Mouse (Mus musculus) thymus, postnatal 0 days (tissue): ENCODE data around the gene Ip6k1. TPM values are rescaled to one million over a fixed set of nuclear protein-coding genes. Genes with fewer than 3 reads are reported as not detected.
A peak's percentile ranks its signal among the peaks of the same experiment; 100 is the strongest.

Source experiments
- DNase-seq: peaks from one replicate; pipeline ENCODE4 v3.0.0-alpha.2; 2015; ENCODE audit warnings: low spot score
- microRNA-seq: library from miRNA; unstranded; fragments of <30 nt; microRNA quantifications from one replicate; pipeline ENCODE4, GENCODE M21; 2016; ENCODE audit warnings: borderline number of aligned reads
- polyA plus RNA-seq: library from polyadenylated mRNA; unstranded; fragments of >200 nt; fragmentation: Nextera tagmentation; extraction: Ambion mirVana; gene quantifications from 2 replicates; pipeline ENCODE4 v1.2.1, GENCODE M21; 2015

Gene Ip6k1
- polyA plus RNA-seq, 1 experiment from 2014 or later, result 55.1 TPM

GRCm38 (mm10) chr9:108094998-108095411 lies 92.7 kb downstream of the Ip6k1 start:
- no peak for DNase-seq

GRCm38 (mm10) chr9:108095518-108095917 lies 93.2 kb downstream of the Ip6k1 start:
- DNase-seq, result peak; percentile 69

- no peak for DNase-seq
These were observed 93.8 kb downstream of the Ip6k1 start for GRCm38 (mm10) chr9:108095949-108096712.

Small RNAs within 50 kb of the gene (microRNA-seq; reads per million reads assigned to microRNA genes)
- not detected for gene Mir7088

Other genes starting within 250 kb of the Ip6k1 start
- gene Rbm5, start 231.5 kb upstream of the Ip6k1 start, polyA plus RNA-seq, result 162 and 183 TPM in 2 replicates
- 61.2 and 66.2 TPM in 2 replicates for gene Rbm6, start 129.3 kb upstream of the Ip6k1 start, polyA plus RNA-seq
- 17.2 and 17.9 TPM in 2 replicates for gene Mon1a, start 114.3 kb upstream of the Ip6k1 start, polyA plus RNA-seq
- gene Mst1r, start 95.6 kb upstream of the Ip6k1 start, polyA plus RNA-seq, result 1.6 and 2.4 TPM in 2 replicates
- gene Actl11, start 74.0 kb upstream of the Ip6k1 start, polyA plus RNA-seq, result not detected in 2 replicates
- gene Camkv, start 66.8 kb upstream of the Ip6k1 start, polyA plus RNA-seq, result 12.1 and 12.9 TPM in 2 replicates
- 23.1 and 27.2 TPM in 2 replicates for gene Traip, start 52.4 kb upstream of the Ip6k1 start, polyA plus RNA-seq
- 54.9 and 63.2 TPM in 2 replicates for gene Uba7, start 27.0 kb upstream of the Ip6k1 start, polyA plus RNA-seq
- gene Gm20661, start 19.4 kb upstream of the Ip6k1 start, polyA plus RNA-seq, result 0.26 and 0.27 TPM in 2 replicates
- gene Inka1, start 16.6 kb upstream of the Ip6k1 start, polyA plus RNA-seq, result 31.6 and 33.8 TPM in 2 replicates
- gene Cdhr4, start 10.0 kb upstream of the Ip6k1 start, polyA plus RNA-seq, result 0.90 and 0.95 TPM in 2 replicates
- gene Gm20662, start 6.2 kb upstream of the Ip6k1 start, polyA plus RNA-seq, result 0.28 TPM in 1 of 2 replicates, not detected in the other
- gene Gmppb, start 46.7 kb downstream of the Ip6k1 start, polyA plus RNA-seq, result 29.9 TPM in 2 replicates
- gene Amigo3, start 50.7 kb downstream of the Ip6k1 start, polyA plus RNA-seq, result 1.7 and 2.0 TPM in 2 replicates
- gene Mst1, start 77.9 kb downstream of the Ip6k1 start, polyA plus RNA-seq, result 1.5 and 3.1 TPM in 2 replicates
- gene Rnf123, start 80.8 kb downstream of the Ip6k1 start, polyA plus RNA-seq, result 27.9 and 37.9 TPM in 2 replicates
- gene Apeh, start 92.1 kb downstream of the Ip6k1 start, polyA plus RNA-seq, result 48.0 and 51.4 TPM in 2 replicates
- 1.9 and 2.0 TPM in 2 replicates for gene Bsn, start 187.9 kb downstream of the Ip6k1 start, polyA plus RNA-seq